In the genomic region with DNA sequence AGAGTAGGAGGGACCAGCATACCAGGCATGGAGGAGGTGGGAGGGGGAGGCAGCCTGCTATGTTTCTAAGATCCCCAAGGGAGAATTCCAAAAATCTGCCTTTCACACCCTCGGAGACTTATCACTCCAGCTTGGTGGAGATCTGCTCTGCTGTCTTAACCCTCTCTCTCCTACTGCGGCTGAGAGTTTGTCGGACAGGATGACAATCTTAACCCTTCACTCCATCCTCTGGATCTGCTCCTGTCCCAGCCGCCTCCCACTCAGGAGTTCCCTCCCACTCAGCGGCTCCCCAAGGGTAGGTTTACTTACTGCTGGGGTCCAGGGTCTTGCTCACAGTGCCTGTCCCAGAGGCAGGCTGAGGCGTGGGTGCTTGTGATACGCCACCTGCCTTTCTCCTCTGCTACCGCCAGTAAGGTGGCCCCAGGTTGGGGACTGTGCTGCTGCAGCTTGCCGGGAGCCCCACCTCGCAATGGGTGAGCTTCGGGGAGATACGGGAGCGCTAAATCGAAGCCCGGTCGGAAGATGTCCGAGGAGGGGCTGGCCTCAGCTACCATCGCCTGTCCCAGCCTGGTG, we compare ENCODE assay signal across 8 mouse cellular contexts. TPM values are rescaled to one million over a fixed set of nuclear protein-coding genes. Genes with fewer than 3 reads are reported as not detected.
DNase-seq lines count a peak whose midpoint lies in the region; ATAC-seq lines count a peak whose summit lies in the region.

No protein-coding gene starts in this region.

- under 1% methylated on average over 18 of the region's 18 CpGs for WGBS in embryonic facial prominence, embryonic 15.5 days
- 2% methylated on average over 18 of the region's 18 CpGs for WGBS in intestine, embryonic 16.5 days
- whole genome bisulfite sequencing in midbrain, embryonic 12.5 days: 1% methylated on average over 18 of the region's 18 CpGs

- peak overlapping the region; percentile 98 for H3K4me2 ChIP-seq in embryonic facial prominence, embryonic 15.5 days (replicated peaks)
- peak overlapping the region; percentile 85 for H3K4me2 ChIP-seq in intestine, embryonic 16.5 days (ENCODE audit: low read depth, low read length)
- peak overlapping the region; percentile 97 for H3K4me2 ChIP-seq in midbrain, embryonic 12.5 days (replicated peaks)

- ATAC-seq in embryonic facial prominence, embryonic 15.5 days (ENCODE audit: insufficient number of reproducible peaks, low FRiP score, low TSS enrichment, low read depth): no peak
- no peak for ATAC-seq in intestine, embryonic 16.5 days
- ATAC-seq in midbrain, embryonic 12.5 days (ENCODE audit: low FRiP score, low read depth): no peak
- no peak for ATAC-seq in inflammation-experienced regulatory T-cells, adult 6 months

- intact Hi-C loops in left cerebral cortex, postnatal 4 days (cut with DNase I): no loop called here

- no peaks in the 10 kb centered on the region for H3K9me3 ChIP-seq in embryonic facial prominence, embryonic 15.5 days (replicated peaks)
- no peaks in the 10 kb centered on the region for H3K9me3 ChIP-seq in intestine, embryonic 16.5 days (ENCODE audit: control insufficient read depth, low read length)
- H3K9me3 ChIP-seq in midbrain, embryonic 12.5 days: no peaks in the 10 kb centered on the region

- peaks cover 32% of the 10 kb centered on the region for H3K4me1 ChIP-seq in embryonic facial prominence, embryonic 15.5 days
- peaks cover 19% of the 10 kb centered on the region for H3K4me1 ChIP-seq in intestine, embryonic 16.5 days (ENCODE audit: control insufficient read depth, insufficient read depth, low read length)
- peaks cover 16% of the 10 kb centered on the region for H3K4me1 ChIP-seq in midbrain, embryonic 12.5 days

- peak; percentile 66 for DNase-seq in left cerebral cortex, adult 11 months (ENCODE audit: low spot score)
- DNase-seq in left cerebral cortex, postnatal 4 days: no peak
- DNase-seq in adrenal gland, postnatal 4 days (ENCODE audit: low spot score in 2 of 2): no peak
- no peak for DNase-seq in kidney, postnatal 36 days

- H3K36me3 ChIP-seq in embryonic facial prominence, embryonic 15.5 days: no peaks in the 10 kb centered on the region
- no peaks in the 10 kb centered on the region for H3K36me3 ChIP-seq in intestine, embryonic 16.5 days (ENCODE audit: control insufficient read depth, insufficient read depth, low read length)
- H3K36me3 ChIP-seq in midbrain, embryonic 12.5 days: no peaks in the 10 kb centered on the region

- peak overlapping the region; percentile 54 for H3K4me3 ChIP-seq in embryonic facial prominence, embryonic 15.5 days (replicated peaks)
- peak overlapping the region; percentile 57 for H3K4me3 ChIP-seq in intestine, embryonic 16.5 days (ENCODE audit: low read length)
- H3K4me3 ChIP-seq in midbrain, embryonic 12.5 days: peak overlapping the region; percentile 55

- H3K27me3 ChIP-seq in embryonic facial prominence, embryonic 15.5 days: peaks cover 35% of the 10 kb centered on the region
- peaks cover 25% of the 10 kb centered on the region for H3K27me3 ChIP-seq in intestine, embryonic 16.5 days (replicated peaks; ENCODE audit: control insufficient read depth, insufficient read depth, low read length)
- peaks cover 66% of the 10 kb centered on the region for H3K27me3 ChIP-seq in midbrain, embryonic 12.5 days

- peak overlapping the region; percentile 21; the same call in 1 of the 2 replicates for H3K9ac ChIP-seq in embryonic facial prominence, embryonic 15.5 days
- peak overlapping the region; percentile 43; the same call in 1 of the 2 replicates for H3K9ac ChIP-seq in intestine, embryonic 16.5 days (ENCODE audit: low read depth, low read length)
- no peak overlapping the region for H3K9ac ChIP-seq in midbrain, embryonic 12.5 days (replicated peaks)

- 0 out of 2 replicates have a peak overlapping the region, but pooled peaks have one; percentile 31 for H3K27ac ChIP-seq in embryonic facial prominence, embryonic 15.5 days (replicated peaks)
- H3K27ac ChIP-seq in intestine, embryonic 16.5 days (ENCODE audit: low read length): no peak overlapping the region
- H3K27ac ChIP-seq in midbrain, embryonic 12.5 days (replicated peaks): no peak overlapping the region

RNA-seq across cellular contexts. Expression of a gene that starts 12.9 kb away (rescaled TPM):
- 1 to 10 TPM; 3.9 to 4.1 TPM for total RNA-seq in left cerebral cortex, postnatal 4 days (2021)
- polyA plus RNA-seq in embryonic facial prominence, embryonic 15.5 days (2015; fragmentation: Nextera tagmentation; extraction: Ambion mirVana): 4.1 and 4.5 TPM in 2 replicates
- polyA plus RNA-seq in intestine, embryonic 16.5 days (2015; fragmentation: Nextera tagmentation; extraction: Ambion mirVana): 1.6 and 1.7 TPM in 2 replicates
- polyA plus RNA-seq in midbrain, embryonic 12.5 days (2016; fragmentation: Nextera tagmentation; extraction: Ambion mirVana): 0.37 and 0.97 TPM in 2 replicates
- total RNA-seq in adrenal gland, postnatal 4 days (2021): 1 to 10 TPM; 1.4 to 1.5 TPM
- polyA plus RNA-seq in inflammation-experienced regulatory T-cells, adult 6 months (2017; shearing (Covaris generic)): 1 to 10 TPM in 2 of 3 experiments, under 1 TPM in 1; 0.21 to 1.3 (median 1.0) TPM

RNA-seq across cellular contexts. Expression of a gene that starts 25.4 kb away (rescaled TPM):
- total RNA-seq in left cerebral cortex, postnatal 4 days (2021): 10 to 100 TPM; 12.7 to 14.1 TPM
- 15.7 and 17.7 TPM in 2 replicates for polyA plus RNA-seq in embryonic facial prominence, embryonic 15.5 days (2015; fragmentation: Nextera tagmentation; extraction: Ambion mirVana)
- 61.6 and 69.2 TPM in 2 replicates for polyA plus RNA-seq in intestine, embryonic 16.5 days (2015; fragmentation: Nextera tagmentation; extraction: Ambion mirVana)
- 7.2 and 9.2 TPM in 2 replicates for polyA plus RNA-seq in midbrain, embryonic 12.5 days (2016; fragmentation: Nextera tagmentation; extraction: Ambion mirVana)
- total RNA-seq in adrenal gland, postnatal 4 days (2021): 10 to 100 TPM; 13.9 to 14.9 TPM
- 1 to 10 TPM in 2 of 3 experiments, under 1 TPM in 1; 0.80 to 1.5 (median 1.2) TPM for polyA plus RNA-seq in inflammation-experienced regulatory T-cells, adult 6 months (2017; shearing (Covaris generic))

RNA-seq across cellular contexts. Expression of a gene that starts 27.8 kb away (rescaled TPM):
- total RNA-seq in left cerebral cortex, postnatal 4 days (2021): not detected
- 1.6 and 2.3 TPM in 2 replicates for polyA plus RNA-seq in embryonic facial prominence, embryonic 15.5 days (2015; fragmentation: Nextera tagmentation; extraction: Ambion mirVana)
- polyA plus RNA-seq in intestine, embryonic 16.5 days (2015; fragmentation: Nextera tagmentation; extraction: Ambion mirVana): 7.4 and 10.6 TPM in 2 replicates
- 0.08 TPM in 1 of 2 replicates, not detected in the other for polyA plus RNA-seq in midbrain, embryonic 12.5 days (2016; fragmentation: Nextera tagmentation; extraction: Ambion mirVana)
- total RNA-seq in adrenal gland, postnatal 4 days (2021): 10 to 100 TPM; 33.4 to 35.2 TPM
- polyA plus RNA-seq in inflammation-experienced regulatory T-cells, adult 6 months (2017; shearing (Covaris generic)): under 1 TPM; 0.21 to 0.34 (median 0.29) TPM

RNA-seq across cellular contexts. Expression of a gene that starts 55.8 kb away (rescaled TPM):
- under 1 TPM; 0.44 to 0.46 TPM for total RNA-seq in left cerebral cortex, postnatal 4 days (2021)
- 6.3 and 9.4 TPM in 2 replicates for polyA plus RNA-seq in embryonic facial prominence, embryonic 15.5 days (2015; fragmentation: Nextera tagmentation; extraction: Ambion mirVana)
- polyA plus RNA-seq in intestine, embryonic 16.5 days (2015; fragmentation: Nextera tagmentation; extraction: Ambion mirVana): 1.3 and 1.9 TPM in 2 replicates
- 0.24 and 0.28 TPM in 2 replicates for polyA plus RNA-seq in midbrain, embryonic 12.5 days (2016; fragmentation: Nextera tagmentation; extraction: Ambion mirVana)
- 1 to 10 TPM in 1 of 2 experiments, under 1 TPM in 1; 0.56 to 2.1 TPM for total RNA-seq in adrenal gland, postnatal 4 days (2021)
- not detected for polyA plus RNA-seq in inflammation-experienced regulatory T-cells, adult 6 months (2017; shearing (Covaris generic))
